Mouse (Mus musculus) adrenal gland, adult 8-10 months (tissue): ENCODE data around the gene Metap1d. TPM values are rescaled to one million over a fixed set of nuclear protein-coding genes. Genes with fewer than 3 reads are reported as not detected.

Experiments used
- DNase-seq: peaks from one replicate; pipeline ENCODE4 v3.0.0; 2022
- total RNA-seq, 4 experiments: library from RNA; stranded (reverse); gene quantifications; 2 replicates each; pipeline ENCODE4 v1.2.4; 2022

The Metap1d gene
- total RNA-seq, 4 experiments from 2014 or later, result 29.7 to 44.5 (median 37.1) TPM

DNA sequence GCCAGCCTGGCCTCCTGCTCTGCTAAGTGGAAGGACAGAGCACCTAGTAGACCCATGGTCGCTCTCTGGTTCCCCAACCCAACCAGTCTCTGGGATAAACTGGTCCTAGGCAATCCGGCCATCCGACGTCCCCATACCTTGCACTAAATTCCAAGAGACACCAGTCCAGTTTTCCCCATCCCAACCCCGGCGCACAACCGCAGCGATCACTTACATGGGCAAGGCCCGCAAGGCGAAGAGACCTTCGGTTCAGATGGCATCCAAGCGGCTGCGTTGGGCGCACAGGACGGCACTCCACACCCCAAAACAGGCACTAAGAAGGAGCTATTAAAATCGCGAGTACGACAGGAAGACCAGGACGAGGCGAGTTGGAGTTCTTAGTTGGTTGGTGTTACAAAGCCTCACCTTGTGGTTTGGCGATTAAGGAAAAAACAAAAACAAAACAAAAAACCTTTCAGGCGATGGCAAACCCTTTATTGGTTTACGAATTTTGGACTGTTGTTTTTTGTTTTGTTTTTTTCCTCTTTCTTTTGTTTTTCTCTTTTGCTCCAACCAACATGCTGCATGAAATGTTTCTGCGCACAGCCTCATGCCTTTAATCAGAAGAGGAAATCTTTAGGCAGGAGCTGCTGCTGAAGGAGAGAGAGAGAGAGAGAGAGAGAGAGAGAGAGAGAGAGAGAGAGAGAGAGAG is 74.4 kb downstream of the Metap1d start:
- DNase-seq, result no peak

DNA sequence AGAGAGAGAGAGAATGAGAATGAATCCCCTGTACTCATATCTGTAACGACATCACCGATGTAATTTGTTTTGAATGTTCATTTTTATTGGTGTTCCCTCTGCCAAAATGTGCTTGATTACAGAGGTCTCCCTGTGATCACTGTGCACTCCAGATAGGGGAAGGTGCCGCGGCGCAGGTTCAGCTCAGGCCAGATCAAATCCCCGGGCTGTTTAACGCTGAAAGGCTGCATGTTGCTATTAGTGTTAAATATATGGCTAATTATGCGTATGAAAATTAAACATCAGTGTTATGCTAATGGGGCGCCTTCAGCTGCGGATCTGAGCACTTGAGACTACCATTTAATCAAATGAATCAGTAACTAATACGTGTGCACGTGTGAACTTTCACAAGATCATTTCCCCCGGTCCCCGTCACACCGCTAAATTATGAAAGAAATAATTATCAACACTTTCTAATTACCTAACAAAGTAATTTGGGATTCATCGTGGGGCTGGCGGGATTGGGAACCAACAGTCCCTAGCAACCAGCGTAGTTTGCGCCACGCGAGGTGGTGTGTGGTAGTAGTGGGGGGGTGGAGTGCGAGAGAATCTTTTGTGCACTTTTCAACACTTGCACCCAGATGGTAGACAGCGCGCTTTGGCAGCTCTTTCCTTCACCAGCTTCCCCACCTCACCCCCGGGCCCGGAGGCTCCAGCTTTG is 75.1 kb downstream of the Metap1d start, which contains the start of gene Dlx1:
Gene Dlx1, plus strand, starts transcription at position 100 of the 700 bp plus-strand sequence.
- DNase-seq, result no peak

DNA sequence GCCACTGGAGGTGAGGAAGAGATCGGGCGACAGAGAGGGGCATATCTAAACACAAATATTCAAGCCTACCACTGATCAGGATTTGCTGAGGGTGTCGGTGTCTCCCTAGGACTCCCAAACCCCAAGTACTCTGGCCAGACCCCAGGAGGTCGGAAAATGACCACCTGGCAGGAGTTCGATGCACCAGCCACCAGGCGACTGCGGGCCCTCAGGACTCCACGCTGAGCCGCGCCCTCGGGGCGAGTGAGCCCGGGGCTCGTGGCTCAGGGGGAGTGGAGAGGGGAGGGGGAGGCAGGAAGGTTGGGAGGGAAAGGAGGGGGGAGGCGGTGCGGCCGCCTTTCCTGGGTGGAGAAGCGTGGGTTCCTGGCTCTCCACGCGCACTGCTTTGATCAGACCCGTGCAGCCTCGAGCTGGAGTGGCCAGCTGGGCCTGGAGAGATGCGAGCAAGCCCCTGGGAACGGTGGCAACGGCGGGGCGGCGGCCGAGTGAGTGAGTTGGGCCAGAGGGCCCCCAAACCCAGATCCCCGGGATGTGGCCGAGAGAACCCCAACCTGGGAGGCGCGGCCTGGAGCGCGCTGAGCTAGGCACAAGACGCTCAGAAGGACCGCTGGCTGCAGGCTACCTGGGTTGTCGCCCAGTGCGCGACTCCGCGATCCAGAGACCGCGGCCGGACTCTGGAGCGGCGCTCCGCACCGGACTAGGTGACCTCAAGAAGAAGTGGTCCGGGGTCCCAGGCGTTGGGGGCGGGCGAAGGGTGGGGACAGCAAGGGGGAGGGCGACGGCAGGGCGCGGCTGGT is 75.8 kb downstream of the Metap1d start:
- no peak for DNase-seq

DNA sequence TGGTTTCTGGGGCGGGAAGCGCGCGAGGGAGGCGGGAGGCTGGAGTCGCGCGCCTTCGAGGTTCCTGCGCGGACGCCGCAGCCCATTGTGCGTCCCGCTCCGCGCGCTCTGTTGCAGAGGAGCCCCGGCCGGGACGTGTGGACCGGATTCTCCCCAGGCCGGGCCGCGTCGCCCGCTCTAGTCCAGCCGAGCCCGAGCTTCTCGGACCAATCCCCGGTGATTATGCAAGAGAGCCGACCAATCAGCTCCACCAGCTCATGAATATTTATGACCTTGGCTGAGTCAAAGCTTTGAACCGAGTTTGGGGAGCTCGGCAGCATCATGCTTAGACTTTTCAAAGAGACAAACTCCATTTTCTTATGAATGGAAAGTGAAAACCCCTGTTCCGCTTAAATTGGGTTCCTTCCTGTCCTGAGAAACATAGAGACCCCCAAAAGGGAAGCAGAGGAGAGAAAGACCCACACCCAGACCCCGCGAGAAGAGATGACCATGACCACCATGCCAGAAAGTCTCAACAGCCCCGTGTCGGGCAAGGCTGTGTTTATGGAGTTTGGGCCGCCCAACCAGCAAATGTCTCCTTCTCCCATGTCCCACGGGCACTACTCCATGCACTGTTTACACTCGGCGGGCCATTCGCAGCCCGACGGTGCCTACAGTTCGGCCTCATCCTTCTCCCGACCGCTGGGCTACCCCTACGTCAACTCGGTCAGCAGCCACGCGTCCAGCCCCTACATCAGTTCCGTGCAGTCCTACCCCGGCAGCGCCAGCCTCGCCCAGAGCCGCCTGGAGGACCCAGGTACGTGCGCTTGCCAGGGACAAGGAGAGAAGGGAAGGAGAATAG is 76.7 kb downstream of the Metap1d start:
- DNase-seq, result peak; percentile 79

DNA sequence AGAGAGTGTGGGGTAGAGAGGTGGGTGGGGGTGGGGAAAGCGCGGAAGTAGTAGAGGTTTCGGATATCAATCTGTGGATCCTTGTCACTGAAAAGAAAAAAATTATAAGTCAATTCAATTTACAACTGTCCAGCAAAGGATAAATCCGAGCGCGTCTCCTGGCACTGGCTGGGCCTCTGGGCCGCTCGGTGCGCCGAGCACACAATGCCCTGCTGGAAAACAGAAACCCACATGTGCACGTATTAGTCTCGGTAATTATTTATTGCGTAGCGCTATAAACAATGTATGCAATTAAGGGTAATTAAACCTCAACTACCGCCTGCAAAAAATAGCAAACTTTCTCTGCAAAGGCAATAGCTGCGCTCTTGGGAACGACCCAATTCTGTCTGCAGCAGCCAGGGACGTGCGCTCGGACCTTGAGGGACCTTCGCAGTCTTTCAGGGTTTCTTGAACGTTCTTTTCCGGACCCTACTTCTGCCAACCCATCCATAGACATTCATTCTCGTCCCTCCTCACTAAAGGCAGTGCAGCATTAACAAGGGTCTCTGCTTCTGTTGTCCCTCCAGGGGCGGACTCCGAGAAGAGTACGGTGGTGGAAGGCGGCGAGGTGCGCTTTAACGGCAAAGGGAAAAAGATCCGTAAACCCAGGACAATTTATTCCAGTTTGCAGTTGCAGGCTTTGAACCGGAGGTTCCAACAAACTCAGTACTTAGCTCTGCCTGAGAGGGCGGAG is 77.5 kb downstream of the Metap1d start:
- DNase-seq, result no peak

DNA sequence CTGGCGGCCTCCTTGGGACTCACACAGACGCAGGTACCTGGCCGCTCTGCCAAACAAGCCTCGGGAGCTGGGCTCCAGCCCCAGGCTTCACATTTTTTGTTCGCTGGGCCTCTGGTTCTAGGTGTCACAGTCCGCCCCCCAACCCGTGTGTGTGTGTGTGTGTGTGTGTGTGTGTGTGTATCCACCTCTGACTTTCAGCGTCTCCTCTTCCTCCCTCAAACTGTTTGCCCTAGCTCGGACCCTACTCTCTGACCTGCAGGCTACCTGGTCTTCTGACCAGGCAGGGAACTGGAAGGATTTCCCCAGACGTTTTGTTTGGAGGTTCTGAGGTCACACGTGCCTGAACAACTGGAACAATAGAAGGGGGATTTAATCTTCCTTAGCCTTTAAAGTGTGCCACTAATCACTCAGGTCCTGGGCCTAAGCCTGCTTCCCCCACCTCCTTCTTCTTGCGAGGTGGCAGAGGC is 78.1 kb downstream of the Metap1d start:
- no peak for DNase-seq

DNA sequence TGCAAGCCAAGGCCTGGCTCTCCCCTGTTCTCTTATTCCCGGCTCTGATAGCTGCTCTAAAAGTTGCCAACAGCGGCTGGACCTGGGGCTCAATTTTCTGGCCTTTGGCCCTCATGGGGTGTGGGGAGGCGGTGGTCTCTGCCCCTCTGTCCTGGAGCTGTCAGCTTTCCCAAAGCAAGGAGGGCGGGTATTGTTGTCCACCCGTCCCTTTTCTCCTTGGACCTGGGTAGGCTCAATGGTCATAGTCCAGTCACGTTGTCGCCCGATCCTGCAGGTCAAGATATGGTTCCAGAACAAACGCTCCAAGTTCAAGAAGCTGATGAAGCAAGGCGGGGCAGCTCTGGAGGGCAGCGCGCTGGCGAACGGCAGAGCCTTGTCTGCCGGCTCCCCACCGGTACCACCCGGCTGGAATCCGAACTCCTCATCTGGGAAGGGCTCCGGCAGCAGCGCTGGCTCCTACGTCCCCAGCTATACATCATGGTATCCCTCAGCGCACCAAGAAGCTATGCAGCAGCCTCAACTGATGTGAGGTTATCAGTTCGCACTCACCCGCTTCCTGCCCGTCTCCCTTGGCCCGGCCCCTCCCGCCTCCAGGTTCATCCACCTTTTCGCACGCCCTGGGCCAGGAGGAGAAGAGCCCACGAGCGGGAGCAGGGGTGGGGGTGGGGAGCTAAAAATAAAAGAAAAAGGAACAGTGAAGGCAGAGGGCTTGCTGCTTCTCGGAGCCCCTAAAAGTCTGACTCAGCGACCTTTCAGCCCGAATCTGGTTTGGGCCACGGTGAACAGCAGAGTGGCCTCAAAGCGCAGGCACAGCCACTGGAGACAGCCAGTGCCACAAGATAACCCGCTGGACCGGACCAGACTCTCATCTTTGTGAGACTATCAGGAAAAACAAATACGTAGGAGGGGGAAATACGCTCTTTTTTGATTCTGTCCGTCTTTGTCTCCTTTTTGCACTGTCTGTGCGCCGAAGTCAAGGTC is 79.2 kb downstream of the Metap1d start:
- DNase-seq, result no peak

DNA sequence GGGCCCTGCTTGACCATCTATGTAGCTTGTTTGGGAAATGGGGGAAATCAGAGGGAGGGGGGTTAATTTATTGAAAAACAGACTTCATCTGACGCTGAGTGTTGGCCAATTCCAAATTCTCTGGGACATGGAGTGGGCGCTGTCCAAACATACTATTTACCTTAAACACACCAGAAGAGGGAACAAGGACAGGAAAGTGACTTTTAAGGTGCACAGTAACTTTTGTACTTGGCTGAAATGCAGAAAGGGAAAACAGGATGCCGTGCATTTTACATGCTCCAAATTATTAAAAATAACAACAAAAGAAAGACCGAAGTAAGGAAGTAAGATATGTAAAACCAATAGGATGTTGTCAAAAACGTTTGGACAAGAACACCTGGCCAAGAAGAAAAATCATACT is 80.0 kb downstream of the Metap1d start:
- no peak for DNase-seq

DNA sequence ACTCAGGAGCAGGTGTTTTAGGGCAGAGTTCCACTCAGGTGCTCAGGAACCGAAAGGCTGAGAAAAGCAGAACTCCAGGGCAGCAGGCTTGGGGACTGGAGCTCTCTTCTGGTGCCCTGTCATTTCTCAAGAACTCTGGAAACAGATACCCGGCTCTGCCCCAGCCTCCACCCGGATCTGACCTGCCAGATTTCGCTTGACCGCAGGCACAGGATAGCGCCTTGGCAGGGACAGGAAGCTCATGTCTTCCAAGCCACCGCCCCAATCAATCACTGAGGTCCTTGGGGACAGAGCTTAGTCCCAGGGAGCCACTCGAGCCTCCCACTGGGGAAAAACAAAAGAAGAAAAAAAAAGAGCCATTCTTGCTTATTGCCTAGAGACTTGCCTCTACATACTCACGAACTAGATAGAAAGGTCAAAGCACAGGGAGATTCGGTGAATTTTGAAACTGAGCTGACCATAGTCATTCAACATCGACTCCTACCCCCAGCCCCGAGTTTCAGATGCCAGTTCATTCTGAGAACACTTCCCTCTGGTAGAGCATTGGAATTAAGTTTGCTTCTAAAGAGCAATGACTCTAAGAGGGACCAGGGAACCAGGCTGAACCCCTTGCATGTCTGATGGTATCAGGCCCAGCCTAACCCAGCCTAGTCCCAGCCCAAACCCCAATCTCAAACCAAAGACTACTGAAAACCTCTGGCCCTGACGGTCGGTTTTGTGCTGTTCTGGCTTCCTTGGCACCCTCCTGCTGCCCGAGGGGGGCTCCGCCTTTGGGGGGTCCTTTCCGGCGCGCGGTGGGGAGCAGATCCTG is 81.4 kb downstream of the Metap1d start:
- DNase-seq, result no peak

DNA sequence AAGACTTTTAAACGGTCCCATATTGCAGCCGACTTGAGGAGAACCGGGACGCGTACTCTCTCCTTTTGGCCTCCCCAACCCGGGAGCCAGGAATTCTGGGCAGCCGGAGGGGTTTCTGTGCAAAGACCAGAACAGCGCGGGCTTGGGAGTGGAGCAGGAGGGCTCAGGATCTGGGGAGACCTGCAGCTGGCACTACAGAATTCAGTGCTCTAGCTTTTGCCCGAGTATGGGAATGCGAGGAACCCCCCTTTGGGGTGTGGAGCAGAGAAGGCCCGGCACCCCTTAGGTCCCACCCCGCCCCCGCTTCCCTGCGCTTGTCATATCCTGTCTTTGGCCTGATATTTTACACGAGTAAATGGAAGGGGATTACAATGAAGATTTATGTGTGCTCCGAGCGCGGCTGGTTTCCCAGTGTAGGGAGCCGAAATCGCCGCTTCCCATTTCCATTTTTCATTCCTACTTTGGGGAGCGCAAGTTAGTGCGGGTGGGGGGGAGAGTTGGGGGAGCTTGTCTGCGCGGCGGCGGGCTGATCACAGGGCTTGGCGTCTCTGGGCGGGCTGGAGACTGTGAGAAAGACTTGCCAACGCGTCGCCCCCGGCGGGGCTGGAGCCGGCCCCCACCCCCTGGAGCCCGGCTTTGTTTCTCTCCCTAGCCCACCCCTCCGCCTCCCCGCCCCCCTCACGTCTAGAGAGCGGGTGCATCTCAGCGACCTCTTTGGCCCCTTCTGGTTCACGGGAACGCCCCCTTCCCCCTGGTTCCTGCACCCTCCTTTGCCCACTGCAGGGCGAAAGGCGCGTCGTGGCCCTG is 87.7 kb downstream of the Metap1d start:
- no peak for DNase-seq

DNA sequence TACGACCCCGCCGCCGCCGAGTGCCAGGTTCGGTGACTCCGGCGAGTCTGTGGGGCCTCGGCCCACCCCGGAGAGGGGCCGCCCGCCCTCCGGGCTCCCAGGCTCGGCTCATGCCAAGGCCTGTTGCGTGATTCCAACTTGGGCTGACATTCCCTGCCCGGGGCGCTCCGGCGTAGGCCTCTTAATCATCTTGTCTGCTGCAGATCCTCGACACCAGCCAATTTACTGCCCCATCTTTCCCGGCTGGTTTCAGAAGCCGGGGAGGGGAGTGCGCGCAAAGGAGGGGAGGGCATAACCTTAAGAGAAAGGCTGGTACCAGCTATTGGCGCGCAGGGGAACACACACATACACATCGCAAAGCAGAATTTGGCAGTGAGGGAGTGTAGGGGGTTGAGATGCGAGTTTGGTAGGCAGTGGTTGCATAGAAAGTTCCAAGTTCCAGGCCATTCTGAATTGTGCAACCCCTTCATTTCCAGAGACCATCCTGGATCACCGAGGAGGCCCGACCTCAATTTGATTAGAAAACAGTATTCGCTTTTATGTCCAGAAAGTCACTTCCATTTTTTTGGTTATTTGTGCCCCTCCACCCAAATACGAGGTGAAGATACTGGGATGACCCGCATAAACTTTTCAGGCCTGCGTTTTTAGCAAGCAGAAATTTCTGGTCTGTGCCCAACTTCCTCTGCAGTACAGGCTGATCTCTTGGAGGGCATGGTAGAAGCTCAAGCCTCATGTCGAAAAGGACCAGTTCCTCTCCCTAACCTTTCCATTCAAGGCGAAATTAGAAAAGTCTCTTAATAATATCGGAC is 88.5 kb downstream of the Metap1d start:
- DNase-seq, result no peak

DNA sequence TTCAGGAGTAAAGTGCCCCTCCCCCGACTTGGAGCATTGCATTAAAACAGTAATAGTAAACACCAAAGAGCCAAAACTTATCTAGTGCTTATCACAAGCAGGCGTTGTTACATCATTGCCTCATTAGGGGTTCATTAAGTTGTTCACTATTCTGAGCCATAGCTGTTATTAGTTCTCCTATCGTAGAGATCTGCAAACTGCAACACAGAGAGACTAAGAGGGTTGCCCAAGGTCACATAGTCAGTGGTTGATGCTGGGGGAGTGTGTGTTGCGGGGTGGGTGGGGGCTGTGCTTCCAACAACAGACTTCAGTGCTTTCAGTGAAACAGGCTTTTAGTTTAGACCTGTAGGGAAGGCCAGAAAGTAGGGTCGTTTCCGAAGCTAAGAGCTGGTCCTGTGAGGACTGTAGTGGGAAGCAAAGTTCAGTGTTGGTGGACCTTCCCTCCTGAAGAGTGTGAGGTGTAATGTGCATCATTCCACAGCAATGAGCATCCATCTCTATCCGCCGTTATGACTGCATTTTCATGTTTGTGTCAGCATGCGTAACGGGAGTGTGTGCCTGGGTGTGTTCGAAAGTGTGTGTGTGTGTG is 89.2 kb downstream of the Metap1d start:
- DNase-seq, result no peak

DNA sequence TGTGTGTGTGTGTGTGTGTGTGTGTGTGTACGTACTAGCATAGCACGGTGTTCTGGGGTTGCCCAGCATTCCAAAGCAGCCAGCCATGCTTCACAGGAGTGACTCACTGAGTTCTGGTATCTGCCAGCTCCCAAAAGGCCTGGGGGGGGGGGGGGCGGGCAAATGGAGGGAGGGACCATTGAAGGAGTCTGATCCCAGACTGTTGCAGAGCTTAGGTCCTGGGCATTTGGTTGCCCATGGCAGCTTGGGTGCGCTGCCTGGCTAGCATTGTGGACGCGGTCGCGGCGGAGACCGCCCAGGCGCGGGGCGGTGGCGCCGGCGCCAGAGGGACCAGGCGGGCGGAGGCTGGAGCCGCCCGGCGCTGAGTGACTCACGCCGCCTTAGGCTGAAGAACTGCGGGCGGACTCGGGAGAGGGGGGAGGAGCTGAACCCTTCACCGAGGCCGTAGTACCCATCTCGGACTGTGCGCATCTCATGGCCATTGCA is 89.8 kb downstream of the Metap1d start:
- no peak for DNase-seq

DNA sequence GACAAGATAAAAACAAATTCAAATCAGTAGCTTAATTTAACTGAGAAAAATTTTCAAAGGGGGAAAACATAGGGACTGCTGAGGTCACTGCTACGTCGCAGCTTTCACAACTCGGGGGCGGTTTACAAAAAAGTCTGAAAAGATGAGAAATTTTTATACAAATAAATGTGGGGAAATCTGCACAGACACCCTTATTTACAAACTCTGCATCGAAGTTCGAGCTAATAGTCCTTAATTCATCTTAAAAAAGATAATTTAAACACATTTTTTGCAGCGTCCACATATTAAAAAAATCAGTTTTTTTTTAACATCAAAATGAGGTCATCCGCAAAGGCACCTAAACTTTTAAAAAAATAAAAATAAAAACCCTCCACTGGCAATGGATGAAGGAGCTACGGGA is 90.5 kb downstream of the Metap1d start:
- no peak for DNase-seq

DNA sequence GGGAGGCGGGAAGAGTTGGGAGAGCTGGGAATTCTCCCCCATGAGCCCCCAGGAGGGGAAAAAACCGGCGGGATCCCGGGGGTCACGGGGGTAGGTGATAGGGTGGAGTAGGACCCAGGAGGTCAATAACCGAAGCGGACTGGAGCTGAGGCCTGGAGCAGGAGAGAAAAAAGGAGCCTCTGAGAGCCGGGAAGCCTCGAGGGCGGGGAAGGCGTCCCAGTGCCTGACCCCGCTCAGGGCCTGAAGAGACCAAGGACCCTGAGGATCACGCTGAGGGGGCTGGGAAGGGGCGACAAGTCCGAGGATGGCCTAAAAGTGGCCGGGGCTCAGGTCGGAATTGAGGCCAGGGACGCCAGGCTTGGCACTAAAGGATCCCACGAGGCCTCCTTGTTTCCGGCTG is 90.9 kb downstream of the Metap1d start:
- DNase-seq, result no peak

DNA sequence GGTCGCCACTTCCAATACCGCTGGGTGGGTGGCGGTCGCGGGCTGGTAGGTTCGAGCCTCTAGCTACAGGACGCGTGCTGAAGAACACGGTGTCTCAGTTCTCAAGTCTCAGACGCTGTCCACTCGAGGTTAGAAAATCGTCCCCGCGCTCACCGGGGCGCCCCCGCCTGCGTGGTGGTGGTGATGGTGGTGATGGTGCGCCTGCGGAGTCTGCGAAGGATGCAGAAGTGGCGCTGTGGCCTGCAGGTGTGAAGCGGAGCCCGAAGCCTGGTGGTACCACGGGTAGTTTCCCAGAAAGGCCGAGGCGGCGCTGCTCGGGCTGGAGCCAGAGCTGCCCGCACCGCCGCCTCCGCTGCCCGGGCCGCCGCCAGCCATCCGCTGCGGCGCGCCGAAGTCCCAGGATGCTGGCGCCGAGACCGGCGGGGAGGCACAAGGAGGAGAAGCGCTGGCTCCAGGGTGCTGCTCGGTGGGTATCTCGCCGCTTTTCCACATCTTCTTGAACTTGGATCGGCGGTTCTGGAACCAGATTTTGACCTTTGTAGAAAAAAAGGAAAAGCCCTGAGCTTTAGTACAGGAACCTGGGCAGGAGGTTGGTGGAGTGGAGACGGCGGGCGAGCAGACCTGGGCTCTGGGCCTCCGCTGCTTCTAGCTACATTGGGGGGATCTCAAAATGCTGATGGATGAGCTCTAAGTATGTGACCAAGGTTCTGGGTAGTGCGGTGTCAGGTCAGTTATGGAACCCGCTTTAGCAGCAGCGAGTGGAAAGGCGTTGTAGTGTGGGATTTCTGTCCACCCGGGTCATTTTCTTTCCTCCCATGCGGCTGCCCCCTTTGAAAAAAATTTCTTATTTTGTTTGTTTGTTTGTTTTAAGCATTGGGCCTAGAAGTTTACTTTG is 91.6 kb downstream of the Metap1d start:
- no peak for DNase-seq
